Mouse (Mus musculus): Measurements from ENCODE around the gene Mpig6b. TPM values are rescaled to one million over a fixed set of nuclear protein-coding genes. Genes with fewer than 3 reads are reported as not detected.

Mpig6b gene
- polyA plus RNA-seq, 1 experiment from 2014 or later, result not detected

Other genes with a start within 250 kb of the Mpig6b start
- gene Stk19, start 229.2 kb downstream of the Mpig6b start, polyA plus RNA-seq (2017; shearing (Covaris generic)), result 18.7 TPM
- gene Dxo, start 229.2 kb downstream of the Mpig6b start, polyA plus RNA-seq (2017; shearing (Covaris generic)), result 89.1 TPM
- 137 TPM for gene Skiv2l, start 216.0 kb downstream of the Mpig6b start, polyA plus RNA-seq (2017; shearing (Covaris generic))
- gene Nelfe, start 215.8 kb downstream of the Mpig6b start, polyA plus RNA-seq (2017; shearing (Covaris generic)), result 27.2 TPM
- gene Cfb, start 203.7 kb downstream of the Mpig6b start, polyA plus RNA-seq (2017; shearing (Covaris generic)), result not detected
- 0.32 TPM for gene Zbtb12, start 186.7 kb downstream of the Mpig6b start, polyA plus RNA-seq (2017; shearing (Covaris generic))
- gene Gm20547, start 184.1 kb downstream of the Mpig6b start, polyA plus RNA-seq (2017; shearing (Covaris generic)), result not detected
- gene C2, start 167.9 kb downstream of the Mpig6b start, polyA plus RNA-seq (2017; shearing (Covaris generic)), result not detected
- 49.8 TPM for gene Ehmt2, start 167.7 kb downstream of the Mpig6b start, polyA plus RNA-seq (2017; shearing (Covaris generic))
- not detected for gene Slc44a4, start 151.7 kb downstream of the Mpig6b start, polyA plus RNA-seq (2017; shearing (Covaris generic))
- 116 TPM for gene Neu1, start 134.9 kb downstream of the Mpig6b start, polyA plus RNA-seq (2017; shearing (Covaris generic))
- gene Hspa1b, start 106.9 kb downstream of the Mpig6b start, polyA plus RNA-seq (2017; shearing (Covaris generic)), result 785 TPM
- 42.4 TPM for gene Gm20481, start 96.3 kb downstream of the Mpig6b start, polyA plus RNA-seq (2017; shearing (Covaris generic))
- gene Hspa1a, start 94.0 kb downstream of the Mpig6b start, polyA plus RNA-seq (2017; shearing (Covaris generic)), result 403 TPM
- 0.17 TPM for gene Hspa1l, start 93.5 kb downstream of the Mpig6b start, polyA plus RNA-seq (2017; shearing (Covaris generic))
- 59.4 TPM for gene Lsm2, start 84.3 kb downstream of the Mpig6b start, polyA plus RNA-seq (2017; shearing (Covaris generic))
- 151 TPM for gene Vars, start 65.2 kb downstream of the Mpig6b start, polyA plus RNA-seq (2017; shearing (Covaris generic))
- not detected for gene Vwa7, start 49.6 kb downstream of the Mpig6b start, polyA plus RNA-seq (2017; shearing (Covaris generic))
- not detected for gene Sapcd1, start 38.2 kb downstream of the Mpig6b start, polyA plus RNA-seq (2017; shearing (Covaris generic))
- 4.4 TPM for gene Msh5, start 19.4 kb downstream of the Mpig6b start, polyA plus RNA-seq (2017; shearing (Covaris generic))
- gene Clic1, start 16.2 kb downstream of the Mpig6b start, polyA plus RNA-seq (2017; shearing (Covaris generic)), result 228 TPM
- 0.95 TPM for gene Ddah2, start 7.1 kb downstream of the Mpig6b start, polyA plus RNA-seq (2017; shearing (Covaris generic))
- not detected for gene Ly6g6c, start 796 bp downstream of the Mpig6b start, polyA plus RNA-seq (2017; shearing (Covaris generic))
- gene Ly6g6e, start 10.7 kb upstream of the Mpig6b start, polyA plus RNA-seq (2017; shearing (Covaris generic)), result not detected
- not detected for gene Ly6g6d, start 11.9 kb upstream of the Mpig6b start, polyA plus RNA-seq (2017; shearing (Covaris generic))
- gene Ly6g6f, start 19.4 kb upstream of the Mpig6b start, polyA plus RNA-seq (2017; shearing (Covaris generic)), result not detected
- gene Abhd16a, start 23.1 kb upstream of the Mpig6b start, polyA plus RNA-seq (2017; shearing (Covaris generic)), result 90.2 TPM
- not detected for gene Ly6g5c, start 42.1 kb upstream of the Mpig6b start, polyA plus RNA-seq (2017; shearing (Covaris generic))
- 1.2 TPM for gene Ly6g5b, start 49.2 kb upstream of the Mpig6b start, polyA plus RNA-seq (2017; shearing (Covaris generic))
- gene Gpank1, start 55.3 kb upstream of the Mpig6b start, polyA plus RNA-seq (2017; shearing (Covaris generic)), result 64.4 TPM
- gene Csnk2b, start 55.9 kb upstream of the Mpig6b start, polyA plus RNA-seq (2017; shearing (Covaris generic)), result 190 TPM
- 0.75 TPM for gene D17H6S53E, start 60.2 kb upstream of the Mpig6b start, polyA plus RNA-seq (2017; shearing (Covaris generic))
- gene Apom, start 65.9 kb upstream of the Mpig6b start, polyA plus RNA-seq (2017; shearing (Covaris generic)), result not detected
- gene Bag6, start 69.0 kb upstream of the Mpig6b start, polyA plus RNA-seq (2017; shearing (Covaris generic)), result 77.8 TPM
- gene Prrc2a, start 98.7 kb upstream of the Mpig6b start, polyA plus RNA-seq (2017; shearing (Covaris generic)), result 31.3 TPM
- gene Aif1, start 109.9 kb upstream of the Mpig6b start, polyA plus RNA-seq (2017; shearing (Covaris generic)), result not detected
- gene Lst1, start 122.3 kb upstream of the Mpig6b start, polyA plus RNA-seq (2017; shearing (Covaris generic)), result 1.8 TPM
- gene Ltb, start 128.3 kb upstream of the Mpig6b start, polyA plus RNA-seq (2017; shearing (Covaris generic)), result 754 TPM
- 4.2 TPM for gene Tnf, start 135.8 kb upstream of the Mpig6b start, polyA plus RNA-seq (2017; shearing (Covaris generic))
- 24.6 TPM for gene Lta, start 139.2 kb upstream of the Mpig6b start, polyA plus RNA-seq (2017; shearing (Covaris generic))
- not detected for gene Gm16181, start 154.7 kb upstream of the Mpig6b start, polyA plus RNA-seq (2017; shearing (Covaris generic))
- 1.4 TPM for gene Atp6v1g2, start 167.5 kb upstream of the Mpig6b start, polyA plus RNA-seq (2017; shearing (Covaris generic))
- gene Nfkbil1, start 169.6 kb upstream of the Mpig6b start, polyA plus RNA-seq (2017; shearing (Covaris generic)), result 16.0 TPM
- gene Ddx39b, start 175.6 kb upstream of the Mpig6b start, polyA plus RNA-seq (2017; shearing (Covaris generic)), result 192 TPM
- 5,786 TPM for gene H2-D1, start 196.5 kb upstream of the Mpig6b start, polyA plus RNA-seq (2017; shearing (Covaris generic))

All from naive thymus-derived CD4-positive, alpha-beta T cell, adult 5 months (primary cell).